Mouse (Mus musculus): Measurements from ENCODE around the gene Ttll11. TPM values are rescaled to one million over a fixed set of nuclear protein-coding genes. Genes with fewer than 3 reads are reported as not detected.

Gene Ttll11
- polyA plus RNA-seq, 1 experiment from 2014 or later: 6.1 TPM

GRCm38 (mm10) chr2:35720104-35720503 is 259.6 kb downstream of the Ttll11 start:
- Histone ChIP-seq H3K9me3 (ENCODE audit: control insufficient read depth, low read length) (no peaks in the 10 kb centered on the region), H3K4me2 (ENCODE audit: low read depth, low read length) (no peak overlapping the region), H3K27ac (ENCODE audit: low read depth, low read length) (no peak overlapping the region), H3K4me3 (ENCODE audit: low read depth, low read length) (no peak overlapping the region), H3K36me3 (ENCODE audit: control insufficient read depth, insufficient read depth, low read length) (peaks cover 60% of the 10 kb centered on the region), H3K27me3 (ENCODE audit: control insufficient read depth, insufficient read depth, low read length) (no peaks in the 10 kb centered on the region), H3K9ac (replicated peaks; ENCODE audit: low read depth, low read length) (no peak overlapping the region), H3K4me1 (ENCODE audit: control insufficient read depth, insufficient read depth, low read length) (no peaks in the 10 kb centered on the region)
- ATAC-seq (ENCODE audit: low read depth): no peak
- WGBS: 94% methylated on average over 10 of the region's 12 CpGs

- no peaks in the 10 kb centered on the region for H3K27me3 ChIP-seq (ENCODE audit: control insufficient read depth, insufficient read depth, low read length)
- peaks cover 63% of the 10 kb centered on the region for H3K36me3 ChIP-seq (ENCODE audit: control insufficient read depth, insufficient read depth, low read length)
- no peak overlapping the region for H3K9ac ChIP-seq (replicated peaks; ENCODE audit: low read depth, low read length)
- H3K9me3 ChIP-seq (ENCODE audit: control insufficient read depth, low read length): no peaks in the 10 kb centered on the region
- H3K4me3 ChIP-seq (ENCODE audit: low read depth, low read length): no peak overlapping the region
- 91% methylated on average over 12 of the region's 12 CpGs for WGBS
- H3K4me2 ChIP-seq (ENCODE audit: low read depth, low read length): no peak overlapping the region
- H3K4me1 ChIP-seq (ENCODE audit: control insufficient read depth, insufficient read depth, low read length): 0 out of 2 replicates have a peak, but pooled peaks cover under 1% of the 10 kb centered on the region
- no peak for ATAC-seq (ENCODE audit: low read depth)
- no peak overlapping the region for H3K27ac ChIP-seq (ENCODE audit: low read depth, low read length)
Observed at GRCm38 (mm10) chr2:35719230-35720005, 260.3 kb downstream of the Ttll11 start.

- no peaks in the 10 kb centered on the region for H3K9me3 ChIP-seq (ENCODE audit: control insufficient read depth, low read length)
- H3K4me1 ChIP-seq (ENCODE audit: control insufficient read depth, insufficient read depth, low read length): 0 out of 2 replicates have a peak, but pooled peaks cover 3% of the 10 kb centered on the region
- H3K36me3 ChIP-seq (ENCODE audit: control insufficient read depth, insufficient read depth, low read length): peaks cover 67% of the 10 kb centered on the region
- WGBS: 94% methylated on average over 9 of the region's 9 CpGs
- no peaks in the 10 kb centered on the region for H3K27me3 ChIP-seq (ENCODE audit: control insufficient read depth, insufficient read depth, low read length)
- ATAC-seq (ENCODE audit: low read depth): no peak
- H3K4me3 ChIP-seq (ENCODE audit: low read depth, low read length): no peak overlapping the region
- H3K4me2 ChIP-seq (ENCODE audit: low read depth, low read length): no peak overlapping the region
- no peak overlapping the region for H3K27ac ChIP-seq (ENCODE audit: low read depth, low read length)
- no peak overlapping the region for H3K9ac ChIP-seq (replicated peaks; ENCODE audit: low read depth, low read length)
Observed at GRCm38 (mm10) chr2:35718662-35719061, 261.1 kb downstream of the Ttll11 start.

- H3K36me3 ChIP-seq (ENCODE audit: control insufficient read depth, insufficient read depth, low read length): peaks cover 63% of the 10 kb centered on the region
- H3K4me1 ChIP-seq (ENCODE audit: control insufficient read depth, insufficient read depth, low read length): 0 out of 2 replicates have a peak, but pooled peaks cover 3% of the 10 kb centered on the region
- no peak overlapping the region for H3K4me3 ChIP-seq (ENCODE audit: low read depth, low read length)
- no peak overlapping the region for H3K9ac ChIP-seq (replicated peaks; ENCODE audit: low read depth, low read length)
- H3K9me3 ChIP-seq (ENCODE audit: control insufficient read depth, low read length): no peaks in the 10 kb centered on the region
- H3K27ac ChIP-seq (ENCODE audit: low read depth, low read length): no peak overlapping the region
- no peak for ATAC-seq (ENCODE audit: low read depth)
- no peaks in the 10 kb centered on the region for H3K27me3 ChIP-seq (ENCODE audit: control insufficient read depth, insufficient read depth, low read length)
- H3K4me2 ChIP-seq (ENCODE audit: low read depth, low read length): no peak overlapping the region
- 88% methylated on average over 5 of the region's 5 CpGs for WGBS
Observed at GRCm38 (mm10) chr2:35718003-35718500, 261.7 kb downstream of the Ttll11 start.

- no peak overlapping the region for H3K9ac ChIP-seq (replicated peaks; ENCODE audit: low read depth, low read length)
- 0 out of 2 replicates have a peak, but pooled peaks cover 3% of the 10 kb centered on the region for H3K4me1 ChIP-seq (ENCODE audit: control insufficient read depth, insufficient read depth, low read length)
- no peaks in the 10 kb centered on the region for H3K27me3 ChIP-seq (ENCODE audit: control insufficient read depth, insufficient read depth, low read length)
- no peak overlapping the region for H3K4me3 ChIP-seq (ENCODE audit: low read depth, low read length)
- 91% methylated on average over 1 of the region's 1 CpGs for WGBS
- peaks cover 56% of the 10 kb centered on the region for H3K36me3 ChIP-seq (ENCODE audit: control insufficient read depth, insufficient read depth, low read length)
- no peak overlapping the region for H3K27ac ChIP-seq (ENCODE audit: low read depth, low read length)
- no peak for ATAC-seq (ENCODE audit: low read depth)
- no peak overlapping the region for H3K4me2 ChIP-seq (ENCODE audit: low read depth, low read length)
- no peaks in the 10 kb centered on the region for H3K9me3 ChIP-seq (ENCODE audit: control insufficient read depth, low read length)
Observed at GRCm38 (mm10) chr2:35716175-35716574, 263.5 kb downstream of the Ttll11 start.

- 92% methylated on average over 3 of the region's 3 CpGs for WGBS
Observed at GRCm38 (mm10) chr2:35715485-35715884, 264.2 kb downstream of the Ttll11 start.

GRCm38 (mm10) chr2:35714742-35715167 is 265.0 kb downstream of the Ttll11 start:
- Histone ChIP-seq H3K4me3 (ENCODE audit: low read depth, low read length) (no peak overlapping the region), H3K4me2 (ENCODE audit: low read depth, low read length) (no peak overlapping the region), H3K4me1 (ENCODE audit: control insufficient read depth, insufficient read depth, low read length) (0 out of 2 replicates have a peak, but pooled peaks cover 3% of the 10 kb centered on the region), H3K27ac (ENCODE audit: low read depth, low read length) (0 out of 2 replicates have a peak overlapping the region, but pooled peaks have one; percentile 7), H3K36me3 (ENCODE audit: control insufficient read depth, insufficient read depth, low read length) (peaks cover 53% of the 10 kb centered on the region), H3K9me3 (ENCODE audit: control insufficient read depth, low read length) (no peaks in the 10 kb centered on the region), H3K9ac (replicated peaks; ENCODE audit: low read depth, low read length) (no peak overlapping the region), H3K27me3 (ENCODE audit: control insufficient read depth, insufficient read depth, low read length) (no peaks in the 10 kb centered on the region)
- 57% methylated on average over 8 of the region's 8 CpGs for WGBS
- ATAC-seq (ENCODE audit: low read depth): no peak

More at GRCm38 (mm10) chr2:35715485-35715884, 264.2 kb downstream of the Ttll11 start:
- no peak overlapping the region for H3K9ac ChIP-seq (replicated peaks; ENCODE audit: low read depth, low read length)
- ATAC-seq (ENCODE audit: low read depth): no peak
- H3K27ac ChIP-seq (ENCODE audit: low read depth, low read length): no peak overlapping the region
- H3K4me3 ChIP-seq (ENCODE audit: low read depth, low read length): no peak overlapping the region
- H3K4me2 ChIP-seq (ENCODE audit: low read depth, low read length): no peak overlapping the region
- H3K36me3 ChIP-seq (ENCODE audit: control insufficient read depth, insufficient read depth, low read length): peaks cover 54% of the 10 kb centered on the region
- no peaks in the 10 kb centered on the region for H3K9me3 ChIP-seq (ENCODE audit: control insufficient read depth, low read length)
- H3K4me1 ChIP-seq (ENCODE audit: control insufficient read depth, insufficient read depth, low read length): 0 out of 2 replicates have a peak, but pooled peaks cover 3% of the 10 kb centered on the region
- H3K27me3 ChIP-seq (ENCODE audit: control insufficient read depth, insufficient read depth, low read length): no peaks in the 10 kb centered on the region

GRCm38 (mm10) chr2:35713460-35713859 is 266.3 kb downstream of the Ttll11 start:
- no peaks in the 10 kb centered on the region for H3K9me3 ChIP-seq (ENCODE audit: control insufficient read depth, low read length)
- H3K4me3 ChIP-seq (ENCODE audit: low read depth, low read length): no peak overlapping the region
- no peak for ATAC-seq (ENCODE audit: low read depth)
- no peak overlapping the region for H3K9ac ChIP-seq (replicated peaks; ENCODE audit: low read depth, low read length)
- H3K4me1 ChIP-seq (ENCODE audit: control insufficient read depth, insufficient read depth, low read length): 0 out of 2 replicates have a peak, but pooled peaks cover 3% of the 10 kb centered on the region
- no peaks in the 10 kb centered on the region for H3K27me3 ChIP-seq (ENCODE audit: control insufficient read depth, insufficient read depth, low read length)
- H3K4me2 ChIP-seq (ENCODE audit: low read depth, low read length): no peak overlapping the region
- no peak overlapping the region for H3K27ac ChIP-seq (ENCODE audit: low read depth, low read length)
- H3K36me3 ChIP-seq (ENCODE audit: control insufficient read depth, insufficient read depth, low read length): peaks cover 53% of the 10 kb centered on the region
- 73% methylated on average over 7 of the region's 7 CpGs for WGBS

- peaks cover 48% of the 10 kb centered on the region for H3K36me3 ChIP-seq (ENCODE audit: control insufficient read depth, insufficient read depth, low read length)
- H3K9ac ChIP-seq (replicated peaks; ENCODE audit: low read depth, low read length): no peak overlapping the region
- WGBS: 97% methylated on average over 5 of the region's 5 CpGs
Observed at GRCm38 (mm10) chr2:35712611-35713010, 267.1 kb downstream of the Ttll11 start.

More at GRCm38 (mm10) chr2:35712611-35713010, 267.1 kb downstream of the Ttll11 start:
- no peaks in the 10 kb centered on the region for H3K9me3 ChIP-seq (ENCODE audit: control insufficient read depth, low read length)
- ATAC-seq (ENCODE audit: low read depth): no peak
- H3K27me3 ChIP-seq (ENCODE audit: control insufficient read depth, insufficient read depth, low read length): no peaks in the 10 kb centered on the region
- H3K4me1 ChIP-seq (ENCODE audit: control insufficient read depth, insufficient read depth, low read length): 0 out of 2 replicates have a peak, but pooled peaks cover 3% of the 10 kb centered on the region
- no peak overlapping the region for H3K27ac ChIP-seq (ENCODE audit: low read depth, low read length)
- no peak overlapping the region for H3K4me2 ChIP-seq (ENCODE audit: low read depth, low read length)
- H3K4me3 ChIP-seq (ENCODE audit: low read depth, low read length): no peak overlapping the region

Data from neural tube, embryonic 14.5 days (tissue).